Mouse (Mus musculus) activated CD4-positive, CD25-positive, alpha-beta regulatory T cell, adult 4 months (primary cell): ENCODE data around the gene Phldb2. TPM values are rescaled to one million over a fixed set of nuclear protein-coding genes. Genes with fewer than 3 reads are reported as not detected.

Experiments used
- ATAC-seq: one replicate; pipeline ENCODE4 v1.8.0; 2017
- polyA plus RNA-seq, 2 experiments: library from polyadenylated mRNA; unstranded; fragments of 100-300 nt; shearing (Covaris generic); gene quantifications; one replicate each; pipeline ENCODE4 v1.2.1; 2017

The Phldb2 gene
- polyA plus RNA-seq, result not detected

DNA sequence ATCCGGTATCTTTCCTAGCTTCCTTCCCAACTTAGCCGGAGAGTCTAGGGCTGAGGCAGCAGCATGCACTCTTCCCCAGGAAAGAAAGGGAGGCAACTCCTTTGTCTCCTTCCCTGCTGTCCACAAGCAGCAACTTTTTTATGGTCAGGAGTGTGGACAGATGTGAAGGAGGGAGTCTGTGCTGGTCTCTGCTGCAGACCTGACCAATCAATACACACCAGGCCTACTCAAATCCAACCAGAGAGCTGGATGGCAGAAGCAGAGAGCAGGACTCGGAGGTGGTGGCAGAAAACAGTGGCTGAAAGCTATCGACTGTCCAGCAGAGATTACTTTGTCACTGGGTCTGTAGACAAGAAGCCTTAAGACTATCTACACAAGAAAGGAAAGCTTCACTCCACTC, at the start of gene Phldb2:
Gene Phldb2 (minus strand): TSS at position 205 of the 400 bp plus-strand sequence.
- no peak for ATAC-seq

DNA sequence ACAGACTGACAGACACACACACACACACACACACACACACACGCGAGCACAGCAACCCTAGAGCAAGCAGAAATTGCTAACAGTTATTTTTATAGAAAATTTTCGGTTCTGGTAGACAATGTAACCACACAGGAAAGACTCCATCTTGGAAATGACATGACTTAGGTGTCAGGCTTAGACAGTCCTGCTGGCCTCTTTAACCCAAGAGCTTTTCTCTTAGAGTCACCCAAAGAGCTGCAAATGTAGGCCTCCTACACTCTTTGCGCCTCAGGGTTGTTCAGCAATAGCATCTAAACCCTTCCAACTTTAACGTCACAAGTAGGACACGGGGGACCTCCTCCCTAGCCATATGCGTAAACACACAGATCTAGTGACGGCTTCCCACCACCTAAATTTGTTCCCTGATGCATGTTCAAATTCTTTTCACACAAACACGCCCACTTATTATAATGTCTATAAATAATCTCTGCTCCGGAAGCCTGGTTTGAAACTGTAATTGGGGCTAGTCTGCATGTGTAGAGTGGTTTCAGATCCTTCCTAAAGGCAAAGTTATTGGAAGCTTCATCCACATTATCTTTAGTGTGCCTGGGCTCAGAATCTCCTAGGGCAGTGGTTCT, 48.3 kb upstream of the Phldb2 start:
- ATAC-seq, result peak; percentile 47

DNA sequence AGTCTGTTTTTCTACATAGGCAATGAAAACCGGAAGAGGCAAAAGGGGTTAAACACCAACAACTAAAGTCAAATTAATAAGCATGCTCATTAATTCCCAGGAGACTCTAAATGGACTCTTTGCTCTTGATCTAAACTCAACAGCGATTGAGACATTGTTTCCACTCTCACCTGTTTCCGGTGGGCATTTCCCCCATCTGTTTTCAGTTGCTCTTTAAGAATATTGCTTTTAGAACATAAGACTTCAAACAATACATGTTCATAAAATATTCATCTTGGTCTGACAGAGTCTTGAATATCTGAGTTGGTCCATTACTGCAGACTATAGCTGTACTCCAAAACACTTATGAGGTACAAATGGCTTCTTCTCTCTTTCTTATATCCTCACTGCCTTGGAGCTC, 47.6 kb upstream of the Phldb2 start:
- peak; percentile 31 for ATAC-seq

DNA sequence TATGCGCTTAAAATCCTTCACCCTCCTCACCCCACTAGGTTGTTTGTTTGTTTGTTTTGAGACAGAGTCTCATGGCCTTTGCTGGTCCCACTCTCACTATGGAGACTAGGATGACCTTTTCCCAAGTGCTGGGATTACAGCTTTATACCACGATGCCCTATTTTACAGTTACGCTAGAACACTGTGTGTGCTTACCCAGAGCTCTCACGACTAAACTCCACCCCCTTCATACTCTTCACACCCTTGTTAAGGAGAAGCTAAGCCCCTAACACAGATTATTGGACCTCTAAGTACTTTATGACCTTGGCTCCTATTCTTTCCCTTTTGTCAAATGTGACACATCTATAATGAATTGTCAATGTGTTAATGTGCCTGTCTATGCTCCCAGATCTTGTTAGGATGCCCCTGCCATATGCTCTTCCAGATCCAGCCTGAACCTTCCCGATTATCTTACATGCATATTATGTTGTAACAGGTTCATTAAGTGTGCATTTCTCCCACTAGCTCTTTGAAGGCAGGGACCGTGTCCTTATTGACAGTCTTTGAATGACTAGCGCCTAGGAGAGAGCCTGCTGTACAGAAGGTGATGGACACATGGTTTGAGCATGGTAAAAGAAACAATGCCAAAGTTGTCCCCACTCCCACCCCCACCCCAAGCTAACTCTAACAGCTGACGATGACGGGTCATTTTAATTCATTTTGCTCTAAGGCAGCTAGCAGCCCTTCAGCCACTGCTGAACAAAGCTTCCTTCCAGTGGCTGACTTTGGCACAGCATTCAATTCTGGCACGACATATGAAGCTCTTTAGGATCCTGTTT, 46.2 kb upstream of the Phldb2 start:
- ATAC-seq, result no peak

DNA sequence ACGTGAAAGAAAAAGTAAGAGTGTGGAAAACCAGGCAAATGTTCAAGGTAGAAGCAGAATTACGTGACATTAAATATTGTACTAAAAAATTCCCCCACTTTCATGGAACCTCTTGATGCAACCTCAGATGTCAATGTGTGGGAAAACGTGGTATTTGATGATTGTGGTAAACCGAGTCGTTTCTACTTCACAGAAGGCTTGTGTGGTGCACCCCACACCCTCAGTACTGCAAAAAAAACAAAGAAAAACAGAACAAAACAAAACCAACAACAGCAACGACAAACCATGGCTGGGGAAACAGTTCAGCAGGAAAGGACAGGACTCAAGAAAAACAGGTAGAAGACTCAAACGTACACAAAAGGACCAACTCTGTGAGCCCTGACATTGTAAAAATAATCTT, 44.8 kb upstream of the Phldb2 start:
- peak; percentile 18 for ATAC-seq

DNA sequence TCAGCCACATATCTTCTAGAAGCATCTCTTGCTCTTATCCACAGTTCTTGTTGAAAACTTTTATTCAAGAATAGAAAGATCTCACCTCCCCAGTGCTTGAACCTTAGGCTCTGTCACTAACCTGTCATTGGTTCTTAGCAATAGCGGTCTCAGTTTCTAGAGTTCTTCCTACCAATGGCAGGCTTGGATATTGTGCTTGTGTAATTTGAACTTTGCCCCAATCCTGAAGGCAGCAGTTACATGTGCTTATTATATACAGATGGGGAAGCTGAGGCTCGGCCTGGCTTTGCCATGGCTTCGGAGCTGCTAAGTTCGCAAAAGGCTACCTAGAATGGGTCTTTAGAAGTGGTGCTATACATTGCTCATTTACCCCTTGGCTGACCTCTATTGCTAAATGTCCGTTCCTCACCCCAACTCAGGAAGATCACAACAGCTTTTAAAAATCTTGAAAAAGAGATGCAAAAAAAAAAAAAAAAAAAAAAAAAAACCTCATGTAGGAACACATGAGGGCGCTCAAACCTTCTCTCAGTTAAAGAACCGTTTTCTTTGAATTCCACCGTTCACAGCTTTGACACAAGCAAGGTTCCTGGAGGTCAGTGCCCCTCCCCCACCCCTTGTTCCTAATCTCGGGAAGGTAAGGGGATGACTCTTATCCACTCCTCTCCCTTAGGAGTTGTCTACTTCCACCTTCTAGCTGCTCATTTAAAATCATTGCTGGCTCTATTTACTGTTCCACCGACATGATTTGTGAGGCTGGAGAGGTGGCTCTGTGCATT, 37.7 kb upstream of the Phldb2 start:
- ATAC-seq, result no peak

DNA sequence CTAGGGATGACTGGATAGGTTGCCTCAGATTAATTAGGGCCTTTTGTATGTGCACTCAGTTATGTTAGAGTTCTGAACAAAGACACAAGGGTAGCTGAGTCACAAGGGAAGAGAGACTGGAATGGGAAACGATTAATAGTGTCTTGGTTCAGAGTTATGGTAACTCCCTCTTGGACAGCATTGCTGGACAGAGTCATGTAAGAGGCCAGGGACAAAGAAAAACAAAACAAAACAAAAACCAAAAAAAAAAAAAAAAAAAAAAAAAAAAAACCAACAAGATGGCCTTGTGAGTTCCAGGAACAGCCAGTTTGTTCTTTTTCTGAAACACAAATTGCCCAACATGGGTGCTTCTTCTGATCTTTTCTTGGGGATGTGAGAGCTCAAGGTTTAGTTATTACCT, 32.8 kb upstream of the Phldb2 start:
- ATAC-seq, result no peak

DNA sequence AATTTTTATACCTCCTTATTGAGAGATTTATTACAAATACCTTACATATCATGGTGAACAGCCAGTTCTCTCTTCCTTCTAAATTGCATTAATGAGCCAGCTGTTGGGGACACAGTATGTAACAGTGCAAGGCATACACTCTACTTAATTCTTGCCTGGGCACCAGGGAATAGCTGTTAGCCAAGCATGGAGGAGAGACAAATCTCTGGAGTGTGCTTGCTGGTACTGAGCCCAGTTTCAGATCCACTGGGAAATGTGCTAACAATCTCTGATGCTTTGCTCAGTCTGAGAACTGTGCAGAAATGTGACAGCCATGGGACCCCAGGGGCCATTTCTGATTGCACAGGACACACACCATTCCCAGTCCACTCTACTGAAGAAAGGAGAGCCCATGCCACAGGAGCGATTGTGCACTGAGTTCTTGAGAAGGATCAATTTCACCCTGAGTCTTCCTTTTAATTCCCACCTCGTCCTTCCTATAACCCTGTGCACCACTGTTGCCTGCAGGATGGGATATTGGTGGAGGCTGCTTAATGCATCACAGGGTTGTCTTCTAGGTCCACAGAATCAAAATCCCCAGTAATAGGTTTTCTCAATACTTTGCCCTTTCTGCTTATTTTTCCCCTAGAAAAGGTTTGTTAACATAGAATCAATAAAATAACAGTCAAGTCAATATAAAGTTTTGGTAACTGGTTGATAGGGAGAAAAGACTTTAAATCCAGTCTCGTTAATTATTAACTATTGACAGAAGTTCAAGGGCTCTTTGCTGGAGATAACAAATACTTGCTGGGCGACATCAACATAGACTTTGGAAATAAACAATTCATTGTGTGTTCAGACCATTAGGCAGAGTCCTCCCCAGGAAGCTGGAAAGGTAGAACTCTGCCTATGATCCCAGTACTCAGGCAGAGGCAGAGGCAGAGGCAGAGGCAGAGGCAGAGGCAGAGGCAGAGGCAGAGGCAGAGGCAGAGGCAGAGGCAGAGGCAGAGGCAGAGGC, 31.5 kb upstream of the Phldb2 start:
- no peak for ATAC-seq

DNA sequence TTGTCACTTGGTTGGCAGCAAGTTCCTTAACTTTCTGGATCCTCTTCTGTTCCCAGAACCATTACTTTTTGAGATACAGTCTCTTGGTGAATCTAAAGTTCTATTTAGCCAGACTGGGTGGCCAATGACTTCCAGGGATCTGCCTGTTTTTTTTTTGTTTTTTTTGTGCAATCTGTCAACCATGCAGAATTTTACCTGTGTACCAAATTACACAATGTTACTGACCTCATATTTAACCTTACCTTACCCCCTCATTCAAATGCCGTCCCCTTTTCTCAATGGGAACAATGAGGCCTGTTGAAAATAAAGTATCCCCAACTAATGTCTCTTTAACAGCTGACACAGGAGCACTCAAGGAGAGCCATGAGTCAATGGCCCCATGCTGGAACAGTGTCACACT, 22.9 kb upstream of the Phldb2 start:
- ATAC-seq, result no peak

DNA sequence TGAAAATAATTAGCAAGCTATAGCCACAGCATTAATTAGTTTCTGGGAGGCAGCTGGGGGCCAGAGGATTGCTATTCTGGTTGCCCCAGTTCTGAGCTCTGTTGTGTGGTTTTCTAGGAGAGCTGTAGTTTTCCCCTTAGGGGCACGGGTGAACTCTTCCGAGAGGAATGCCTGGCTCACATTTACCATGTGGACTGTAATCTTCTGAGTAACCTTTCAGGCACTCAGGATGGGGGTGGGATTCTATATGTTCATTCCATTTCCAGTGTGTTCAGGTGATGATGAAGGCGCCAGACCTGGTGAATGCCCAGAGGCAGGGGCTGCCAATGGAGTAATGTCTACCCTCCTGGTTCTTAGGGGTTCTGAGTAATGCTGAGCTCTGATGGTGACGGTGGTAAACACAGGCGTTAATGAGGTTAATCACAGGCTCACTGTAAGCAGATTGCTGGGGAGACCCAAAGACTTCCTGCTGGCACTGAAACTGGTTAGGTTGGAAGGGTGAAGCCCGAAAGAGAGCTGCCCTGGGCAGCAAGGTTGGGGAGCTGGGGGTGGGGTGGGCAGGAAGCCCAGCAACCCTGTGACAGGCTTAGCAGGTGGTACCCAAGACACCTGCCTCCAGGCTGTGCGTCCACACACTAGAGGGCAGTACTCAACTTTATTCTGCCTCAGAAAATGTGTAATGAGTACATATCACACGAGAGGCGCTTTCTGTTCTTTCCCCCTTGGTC, 20.7 kb upstream of the Phldb2 start:
- ATAC-seq, result peak; percentile 40

DNA sequence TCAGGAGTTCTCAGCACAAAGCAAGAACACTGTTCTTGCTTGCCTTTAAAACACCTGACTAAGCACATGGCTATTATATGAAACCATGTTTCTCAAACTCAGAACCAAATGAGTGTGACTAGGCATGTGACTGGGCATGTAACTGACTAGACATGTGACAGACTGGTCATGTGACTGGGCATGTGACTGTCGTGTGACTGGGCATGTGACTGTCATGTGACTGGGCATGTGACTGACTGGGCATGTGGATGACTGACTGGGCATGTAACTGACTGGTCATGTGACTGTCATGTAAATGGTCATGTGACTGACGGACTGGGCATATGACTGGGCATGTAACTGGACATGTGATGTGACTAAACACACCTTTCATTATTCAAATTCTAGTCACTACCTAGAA, 16.8 kb upstream of the Phldb2 start:
- ATAC-seq, result no peak

DNA sequence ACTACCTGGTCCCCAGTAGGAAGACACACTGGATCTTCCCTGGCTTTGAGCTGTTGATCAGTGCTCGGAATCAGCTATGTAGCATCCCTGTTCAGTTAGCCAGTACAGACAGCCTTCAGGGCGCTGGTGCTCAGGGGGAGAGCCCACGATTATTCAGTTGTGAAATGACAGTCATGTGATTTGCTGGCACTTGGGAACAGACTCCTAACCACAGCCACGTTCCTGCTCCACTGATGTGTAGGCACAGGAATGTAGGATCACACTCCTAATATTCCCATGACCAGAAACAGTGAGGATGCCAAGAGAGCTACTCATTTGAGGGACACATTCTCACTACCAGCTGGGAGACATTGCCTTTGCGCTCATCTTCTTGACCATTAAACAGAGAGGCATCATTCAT, 15.3 kb upstream of the Phldb2 start:
- no peak for ATAC-seq

DNA sequence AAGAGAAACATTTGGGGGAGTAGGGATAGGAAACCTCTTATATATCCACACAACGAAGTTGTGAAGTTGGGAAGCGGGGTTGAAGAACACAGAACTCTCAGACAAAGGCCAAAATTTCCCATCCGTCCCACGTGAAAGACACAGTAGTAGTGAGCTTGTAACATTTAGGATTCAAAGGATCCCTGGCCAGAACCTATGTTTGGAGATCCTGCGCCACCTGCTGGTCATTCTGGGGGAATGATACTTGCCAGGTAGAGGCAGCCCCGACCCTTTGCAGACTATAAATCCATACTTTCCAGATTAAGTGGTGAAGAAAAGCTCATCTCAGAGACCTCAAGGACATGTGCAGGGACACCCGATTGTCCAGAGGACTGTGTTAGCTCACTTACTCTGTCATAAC, 14.1 kb upstream of the Phldb2 start:
- ATAC-seq, result peak; percentile 74

DNA sequence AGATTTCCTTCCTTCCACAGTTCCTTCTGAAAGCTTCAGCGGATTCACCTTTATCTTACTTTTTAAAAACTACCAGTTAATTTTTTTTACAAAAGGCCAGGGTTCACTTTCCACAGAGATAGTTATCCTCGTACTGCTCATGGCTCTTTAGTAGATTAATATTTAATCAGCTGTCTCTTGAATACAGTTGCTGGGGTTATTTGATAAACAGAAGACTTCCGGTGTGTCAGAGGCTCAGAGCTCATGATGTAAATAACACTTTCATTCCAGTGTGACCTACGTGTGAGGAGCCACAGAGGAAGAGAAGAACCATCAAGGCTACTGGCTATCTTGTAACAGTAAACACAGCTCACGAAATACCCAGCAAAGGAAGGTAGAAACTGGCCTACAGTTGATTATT, 13.2 kb upstream of the Phldb2 start:
- ATAC-seq, result no peak

DNA sequence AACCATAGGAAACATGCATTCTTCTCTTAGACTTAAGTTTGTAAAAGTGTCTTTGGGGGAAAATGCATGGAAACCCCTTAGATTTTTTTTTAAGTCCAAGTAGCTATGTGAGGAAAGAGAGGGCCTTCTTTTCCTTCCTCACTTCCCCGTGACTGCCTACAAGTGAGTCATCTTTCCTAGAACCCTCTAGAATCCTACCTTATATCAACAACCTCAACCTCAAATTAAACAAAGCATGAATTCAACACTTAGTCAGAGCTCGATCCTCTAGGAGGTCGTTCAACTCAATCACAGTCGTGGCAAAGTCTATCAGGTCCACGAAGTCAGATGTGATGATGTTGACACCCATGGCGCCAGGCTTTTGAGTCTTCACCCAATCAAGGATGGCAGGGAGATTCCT, 11.4 kb upstream of the Phldb2 start:
- ATAC-seq, result no peak

DNA sequence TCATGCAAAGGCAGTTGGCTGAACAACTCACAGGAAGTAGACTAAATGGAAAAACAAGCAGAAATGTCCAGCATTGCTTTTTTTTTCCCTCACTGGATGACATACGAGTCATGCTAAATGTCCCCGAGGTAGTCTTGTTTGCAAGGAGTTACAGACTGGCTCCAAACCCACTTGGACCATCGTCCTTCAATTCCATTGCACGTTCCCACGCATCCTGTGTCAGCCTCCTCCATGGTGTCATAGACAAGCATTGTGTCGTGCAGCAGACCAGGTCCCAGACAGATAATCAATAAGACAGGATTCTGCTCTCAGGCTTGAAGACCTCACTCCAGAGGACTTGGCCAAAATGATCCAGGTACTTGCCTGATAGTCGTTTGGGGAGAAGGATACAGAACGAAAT, 10.4 kb upstream of the Phldb2 start:
- no peak for ATAC-seq

DNA sequence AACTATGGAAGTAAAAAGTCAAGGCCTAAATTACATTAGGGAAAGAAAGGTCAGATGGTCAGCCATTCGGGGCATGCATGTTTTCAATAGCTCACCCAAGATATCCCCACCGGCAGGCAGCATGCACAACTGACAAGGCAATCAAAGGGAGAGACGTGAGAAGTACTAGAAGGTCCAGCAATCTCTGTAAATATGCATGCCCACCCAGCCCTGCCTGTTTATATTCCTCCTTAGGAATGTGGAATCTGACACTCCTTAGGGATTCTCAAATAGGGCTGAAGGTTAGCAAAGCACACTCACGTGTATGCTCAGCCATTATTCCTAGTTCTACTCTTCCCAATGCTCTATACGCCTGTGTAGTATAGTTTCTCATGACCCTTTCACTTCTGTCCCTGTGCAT, 9.7 kb upstream of the Phldb2 start:
- ATAC-seq, result no peak

DNA sequence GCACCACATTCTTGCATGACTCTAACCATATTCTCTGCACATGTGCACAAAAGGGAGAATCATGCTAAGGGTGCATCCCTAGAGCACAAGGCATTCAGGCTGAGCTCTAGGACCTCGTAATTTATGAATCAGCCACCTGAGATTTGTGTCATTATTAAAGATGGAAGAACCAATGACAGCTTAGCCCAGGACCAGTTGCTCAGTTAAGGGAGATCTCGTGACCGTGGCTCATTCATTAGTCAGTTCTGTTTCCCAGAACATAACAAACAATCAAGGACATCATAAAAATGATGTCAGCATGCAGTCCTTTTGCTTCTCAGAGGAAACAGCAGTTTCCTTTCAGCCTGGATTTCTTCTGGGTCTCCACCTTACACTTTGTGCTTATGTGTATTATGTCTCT, 7.6 kb upstream of the Phldb2 start:
- ATAC-seq, result no peak

DNA sequence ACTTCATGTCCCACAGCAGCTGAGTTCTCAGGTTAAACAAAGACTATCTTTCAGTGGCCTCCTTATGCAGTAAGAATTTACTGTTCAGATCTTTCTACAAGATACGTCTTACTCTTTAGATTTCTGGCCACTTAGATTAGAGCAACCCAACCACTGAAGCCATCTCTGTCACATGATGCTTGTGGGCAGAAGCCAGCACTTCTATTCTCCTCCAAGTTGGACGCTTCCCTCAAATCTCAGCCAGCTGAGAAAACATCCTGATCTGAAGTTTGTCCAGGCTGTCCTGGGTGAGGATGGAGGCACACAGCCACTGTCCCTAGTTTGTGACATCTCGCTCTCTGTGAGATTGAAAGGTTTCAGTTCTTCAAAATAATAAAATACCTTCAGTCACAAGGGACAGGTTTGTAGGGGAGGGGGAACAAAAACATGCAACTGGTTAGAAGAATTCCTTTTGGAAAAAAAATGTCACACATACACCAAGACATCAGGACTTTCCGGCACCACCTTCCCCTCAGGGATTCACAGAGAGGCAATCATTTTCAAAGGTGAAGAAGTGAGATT, 3.1 kb upstream of the Phldb2 start:
- no peak for ATAC-seq

DNA sequence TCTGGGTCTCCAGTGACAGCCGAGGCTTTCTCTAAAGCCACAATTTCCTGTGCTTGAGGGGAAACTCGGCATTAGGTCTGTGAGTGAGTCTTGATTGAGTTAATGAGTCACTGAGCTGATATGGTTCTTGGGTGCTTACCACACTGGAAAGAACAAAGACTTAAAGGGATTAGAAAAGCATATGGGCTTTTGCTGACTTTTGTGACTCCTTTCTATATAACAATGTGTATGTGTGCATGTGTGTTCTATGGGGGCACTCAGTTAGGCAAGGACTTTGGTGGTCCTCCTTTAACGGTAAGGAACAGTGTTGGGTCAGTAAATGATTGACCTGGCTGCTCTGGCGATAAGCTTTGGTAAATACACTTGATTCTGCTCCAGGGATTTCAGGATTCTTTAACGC, 897 bp downstream of the Phldb2 start:
- ATAC-seq, result peak; percentile 76

DNA sequence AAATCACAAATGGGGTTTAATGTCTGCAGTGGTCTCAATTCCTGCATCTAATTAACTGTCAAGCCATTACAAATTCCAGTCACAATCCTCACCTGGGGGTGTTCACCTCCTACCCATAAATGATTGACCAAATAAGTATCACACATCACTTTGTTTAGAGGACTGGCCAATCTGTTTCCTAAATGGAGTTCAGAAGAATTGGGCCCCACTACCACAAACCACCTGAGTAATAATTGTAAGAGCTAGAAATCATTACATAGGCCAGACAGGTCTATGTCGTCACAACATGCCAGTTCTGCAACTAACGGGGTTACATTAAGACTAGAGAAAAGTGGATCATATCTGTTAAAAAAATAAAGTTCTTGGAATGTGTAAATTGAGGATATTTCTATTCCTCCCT, 1.4 kb downstream of the Phldb2 start:
- no peak for ATAC-seq
